Mouse (Mus musculus): Measurements from ENCODE around the gene Ube2c. TPM values are rescaled to one million over a fixed set of nuclear protein-coding genes. Genes with fewer than 3 reads are reported as not detected.

Ube2c gene
- polyA plus RNA-seq, 1 experiment from 2014 or later, result 488 TPM

- ATAC-seq (ENCODE audit: insufficient number of reproducible peaks, insufficient read depth, low FRiP score, low TSS enrichment), result no peak
- no peaks in the 10 kb centered on the region for H3K27me3 ChIP-seq
- no peak overlapping the region for H3K27ac ChIP-seq
- H3K9ac ChIP-seq, result peak overlapping the region; percentile 83
- 51% methylated on average over 8 of the region's 8 CpGs for WGBS
- H3K9me3 ChIP-seq, result no peaks in the 10 kb centered on the region
- peaks cover 29% of the 10 kb centered on the region for H3K36me3 ChIP-seq
- H3K4me3 ChIP-seq, result peak overlapping the region; percentile 77
- peak overlapping the region; percentile 75 for H3K4me2 ChIP-seq (replicated peaks)
- H3K4me1 ChIP-seq, result peaks cover 12% of the 10 kb centered on the region
Measured at GRCm38 (mm10) chr2:164746693-164747092, 23.0 kb upstream of the Ube2c start.

- peaks cover 12% of the 10 kb centered on the region for H3K4me1 ChIP-seq
- H3K4me2 ChIP-seq (replicated peaks), result no peak overlapping the region
- H3K9ac ChIP-seq, result no peak overlapping the region
- no peaks in the 10 kb centered on the region for H3K27me3 ChIP-seq
- no peak overlapping the region for H3K27ac ChIP-seq
- 88% methylated on average over 4 of the region's 4 CpGs for WGBS
- no peak for ATAC-seq (ENCODE audit: insufficient number of reproducible peaks, insufficient read depth, low FRiP score, low TSS enrichment)
- H3K36me3 ChIP-seq, result peaks cover 41% of the 10 kb centered on the region
- H3K9me3 ChIP-seq, result no peaks in the 10 kb centered on the region
- no peak overlapping the region for H3K4me3 ChIP-seq
Measured at GRCm38 (mm10) chr2:164748191-164748590, 21.5 kb upstream of the Ube2c start.

DNA sequence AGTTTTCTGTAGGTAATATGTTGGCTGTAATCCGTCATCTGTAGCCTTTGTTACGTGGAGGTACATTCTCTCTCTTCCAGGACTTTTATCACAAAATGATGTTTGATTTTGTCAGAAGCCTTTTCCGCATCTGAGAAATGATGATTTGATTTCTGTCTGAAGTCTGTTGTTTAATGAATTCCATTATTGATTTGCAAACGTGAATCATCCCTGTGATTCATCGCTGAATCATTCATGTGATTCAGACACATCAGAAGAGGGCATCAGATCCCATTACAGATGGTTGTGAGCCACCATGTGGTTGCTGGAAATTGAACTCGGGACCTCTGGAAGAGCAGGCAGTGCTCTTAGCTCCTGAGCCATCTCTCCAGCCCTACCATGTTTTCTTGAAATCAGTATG, 20.7 kb upstream of the Ube2c start:
- Histone ChIP-seq H3K36me3 (peaks cover 47% of the 10 kb centered on the region), H3K4me2 (replicated peaks) (no peak overlapping the region), H3K27ac (no peak overlapping the region), H3K27me3 (no peaks in the 10 kb centered on the region), H3K9me3 (no peaks in the 10 kb centered on the region), H3K4me1 (peaks cover 12% of the 10 kb centered on the region), H3K4me3 (no peak overlapping the region), H3K9ac (no peak overlapping the region)
- 91% methylated on average over 6 of the region's 6 CpGs for WGBS
- no peak for ATAC-seq (ENCODE audit: insufficient number of reproducible peaks, insufficient read depth, low FRiP score, low TSS enrichment)

DNA sequence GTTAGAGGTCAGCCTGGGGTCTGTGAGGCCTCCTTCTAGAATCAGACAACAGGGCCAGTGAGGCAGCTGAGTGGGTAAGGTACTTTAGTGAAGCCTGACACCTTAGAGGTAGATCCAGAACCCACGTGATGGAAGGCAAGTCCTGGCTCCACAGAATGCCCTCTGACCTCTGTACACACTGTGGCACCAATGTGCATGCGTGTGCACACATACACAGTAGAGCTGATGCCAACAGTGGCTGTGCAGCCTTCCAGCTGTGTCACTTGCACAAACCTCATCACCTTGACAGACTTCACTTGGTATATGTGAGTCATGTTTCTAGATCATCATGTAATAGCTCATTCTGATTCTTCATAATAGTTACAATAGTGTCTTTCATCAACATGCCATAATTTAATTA, 17.2 kb upstream of the Ube2c start:
- no peak overlapping the region for H3K27ac ChIP-seq
- no peak overlapping the region for H3K4me3 ChIP-seq
- no peaks in the 10 kb centered on the region for H3K4me1 ChIP-seq
- 86% methylated on average over 2 of the region's 2 CpGs for WGBS
- no peak overlapping the region for H3K9ac ChIP-seq
- ATAC-seq (ENCODE audit: insufficient number of reproducible peaks, insufficient read depth, low FRiP score, low TSS enrichment), result no peak
- H3K36me3 ChIP-seq, result peaks cover 79% of the 10 kb centered on the region
- no peak overlapping the region for H3K4me2 ChIP-seq (replicated peaks)
- H3K27me3 ChIP-seq, result no peaks in the 10 kb centered on the region
- no peaks in the 10 kb centered on the region for H3K9me3 ChIP-seq

DNA sequence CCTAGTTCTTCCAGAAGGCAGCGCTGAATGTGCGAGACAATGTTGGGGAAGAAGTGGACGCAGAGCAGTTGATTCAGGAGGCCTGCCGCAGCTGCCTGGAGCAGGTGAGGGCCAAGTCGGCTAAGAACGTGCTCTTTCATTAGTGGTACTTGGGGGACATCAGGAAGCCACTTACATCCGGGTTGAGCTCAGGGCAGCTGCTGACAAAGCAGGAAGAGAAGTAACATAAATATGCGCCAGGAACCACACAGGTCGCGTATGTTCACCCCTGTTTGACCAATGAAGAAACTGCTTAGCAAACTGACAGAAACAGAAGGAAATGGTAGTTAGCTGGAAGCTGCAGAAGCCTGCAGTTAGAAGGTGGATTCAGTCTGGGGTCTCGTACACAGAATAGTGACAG, 15.6 kb upstream of the Ube2c start:
- Histone ChIP-seq H3K4me1 (no peaks in the 10 kb centered on the region), H3K36me3 (peaks cover 81% of the 10 kb centered on the region), H3K27ac (no peak overlapping the region), H3K9ac (no peak overlapping the region), H3K27me3 (no peaks in the 10 kb centered on the region), H3K9me3 (no peaks in the 10 kb centered on the region), H3K4me2 (replicated peaks) (no peak overlapping the region), H3K4me3 (no peak overlapping the region)
- ATAC-seq (ENCODE audit: insufficient number of reproducible peaks, insufficient read depth, low FRiP score, low TSS enrichment), result no peak
- WGBS, result 85% methylated on average over 11 of the region's 11 CpGs

DNA sequence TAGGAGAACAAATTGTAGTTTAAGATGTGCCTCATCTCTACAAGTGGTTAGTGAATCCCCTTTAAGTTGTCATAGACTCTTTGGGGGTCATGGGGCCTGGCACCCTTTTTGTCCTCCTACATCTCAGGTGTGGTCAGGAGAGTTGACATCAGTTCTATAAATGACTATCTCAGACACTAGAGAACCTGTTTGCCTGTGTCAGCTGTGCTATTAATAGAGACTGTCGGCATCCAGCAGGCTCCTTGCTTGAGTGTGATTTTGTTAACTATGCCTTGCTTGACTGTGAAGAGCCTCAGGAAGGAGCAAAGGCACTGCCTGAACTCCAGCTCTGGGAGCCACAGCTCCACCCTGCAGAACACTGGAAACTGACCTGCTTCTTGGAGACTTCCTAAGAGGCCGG, 14.9 kb upstream of the Ube2c start:
- no peaks in the 10 kb centered on the region for H3K27me3 ChIP-seq
- WGBS, result 89% methylated on average over 2 of the region's 2 CpGs
- no peaks in the 10 kb centered on the region for H3K4me1 ChIP-seq
- ATAC-seq (ENCODE audit: insufficient number of reproducible peaks, insufficient read depth, low FRiP score, low TSS enrichment), result no peak
- H3K4me2 ChIP-seq (replicated peaks), result no peak overlapping the region
- H3K9me3 ChIP-seq, result no peaks in the 10 kb centered on the region
- H3K27ac ChIP-seq, result no peak overlapping the region
- peaks cover 88% of the 10 kb centered on the region for H3K36me3 ChIP-seq
- no peak overlapping the region for H3K9ac ChIP-seq
- no peak overlapping the region for H3K4me3 ChIP-seq

- Histone ChIP-seq H3K4me1 (no peaks in the 10 kb centered on the region), H3K9me3 (no peaks in the 10 kb centered on the region), H3K36me3 (peaks cover 93% of the 10 kb centered on the region), H3K27ac (no peak overlapping the region), H3K4me2 (replicated peaks) (no peak overlapping the region), H3K27me3 (no peaks in the 10 kb centered on the region), H3K4me3 (no peak overlapping the region), H3K9ac (no peak overlapping the region)
- ATAC-seq (ENCODE audit: insufficient number of reproducible peaks, insufficient read depth, low FRiP score, low TSS enrichment), result no peak
- WGBS, result 93% methylated on average over 11 of the region's 11 CpGs
Measured at GRCm38 (mm10) chr2:164757841-164758240, 11.9 kb upstream of the Ube2c start.

- Histone ChIP-seq H3K4me3 (no peak overlapping the region), H3K27ac (no peak overlapping the region), H3K4me1 (no peaks in the 10 kb centered on the region), H3K36me3 (peaks cover 99% of the 10 kb centered on the region), H3K9me3 (no peaks in the 10 kb centered on the region), H3K27me3 (no peaks in the 10 kb centered on the region), H3K4me2 (replicated peaks) (no peak overlapping the region), H3K9ac (no peak overlapping the region)
- no peak for ATAC-seq (ENCODE audit: insufficient number of reproducible peaks, insufficient read depth, low FRiP score, low TSS enrichment)
- WGBS, result 44% methylated on average over 1 of the region's 1 CpGs
Measured at GRCm38 (mm10) chr2:164758692-164759091, 11.0 kb upstream of the Ube2c start.

DNA sequence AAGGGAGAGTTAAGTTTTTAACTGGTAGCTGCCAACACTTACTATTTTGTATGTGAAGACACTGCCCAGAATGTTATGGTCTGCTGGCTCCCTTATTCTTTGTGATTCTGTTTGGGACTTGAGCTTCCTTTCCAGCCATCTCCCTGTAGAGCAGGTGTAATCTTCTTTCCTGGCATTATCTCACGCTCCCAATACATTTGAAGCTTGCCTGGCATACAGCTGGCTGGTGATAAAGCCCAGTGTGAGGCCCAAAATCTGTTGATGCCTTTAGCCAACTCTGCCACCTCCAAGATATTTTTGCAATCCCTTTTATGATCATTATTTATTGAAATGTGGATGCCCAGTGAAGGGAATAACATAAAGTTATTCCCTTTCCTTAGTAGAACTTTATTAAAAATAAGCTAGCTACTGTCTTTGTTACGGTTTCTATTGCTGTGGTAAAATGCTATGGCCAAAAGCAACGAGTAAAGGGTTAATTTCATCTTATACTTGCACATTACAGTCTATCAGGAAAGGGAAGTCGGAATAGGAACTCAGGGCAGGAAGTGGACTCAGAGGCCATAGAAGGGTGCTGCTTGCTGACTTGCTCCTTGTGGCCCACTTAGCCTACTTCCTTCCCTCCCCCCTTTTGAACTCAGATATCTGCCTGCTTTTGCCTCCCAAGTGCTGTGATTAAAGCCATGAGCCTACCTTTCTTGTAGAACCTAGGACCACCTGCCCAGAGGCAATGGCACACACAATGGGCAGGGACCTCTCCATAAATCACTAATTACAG, 9.5 kb upstream of the Ube2c start:
- no peaks in the 10 kb centered on the region for H3K27me3 ChIP-seq
- H3K9me3 ChIP-seq, result no peaks in the 10 kb centered on the region
- H3K9ac ChIP-seq, result no peak overlapping the region
- H3K4me1 ChIP-seq, result no peaks in the 10 kb centered on the region
- ATAC-seq (ENCODE audit: insufficient number of reproducible peaks, insufficient read depth, low FRiP score, low TSS enrichment), result no peak
- no peak overlapping the region for H3K4me3 ChIP-seq
- 80% methylated on average over 4 of the region's 4 CpGs for WGBS
- H3K36me3 ChIP-seq, result peaks cover 91% of the 10 kb centered on the region
- no peak overlapping the region for H3K4me2 ChIP-seq (replicated peaks)
- no peak overlapping the region for H3K27ac ChIP-seq

- ATAC-seq (ENCODE audit: insufficient number of reproducible peaks, insufficient read depth, low FRiP score, low TSS enrichment), result no peak
- peaks cover 90% of the 10 kb centered on the region for H3K36me3 ChIP-seq
- H3K9me3 ChIP-seq, result no peaks in the 10 kb centered on the region
- H3K4me1 ChIP-seq, result no peaks in the 10 kb centered on the region
- H3K9ac ChIP-seq, result no peak overlapping the region
- H3K4me3 ChIP-seq, result no peak overlapping the region
- no peak overlapping the region for H3K27ac ChIP-seq
- 86% methylated on average over 2 of the region's 2 CpGs for WGBS
- H3K27me3 ChIP-seq, result no peaks in the 10 kb centered on the region
- no peak overlapping the region for H3K4me2 ChIP-seq (replicated peaks)
Measured at GRCm38 (mm10) chr2:164761502-164761901, 8.2 kb upstream of the Ube2c start.

DNA sequence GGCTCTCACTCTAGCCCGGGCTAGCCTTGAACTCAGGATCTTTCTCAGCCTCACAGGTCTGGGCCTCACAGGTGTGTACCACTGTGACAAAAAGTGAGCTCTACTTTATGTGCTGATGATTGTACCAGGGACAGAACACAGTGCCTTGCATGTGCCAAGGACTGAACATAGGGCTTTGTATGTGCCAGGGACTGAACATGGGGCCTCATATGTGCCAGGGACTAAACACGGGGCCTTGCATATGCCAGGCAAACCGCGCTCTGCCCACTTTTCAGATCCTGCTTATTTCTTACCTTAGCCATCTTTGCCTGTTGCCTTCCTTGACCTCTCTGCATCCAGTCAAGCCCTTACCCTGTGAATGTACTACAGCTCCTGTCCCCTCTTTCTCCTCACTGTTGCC, 7.7 kb upstream of the Ube2c start:
- no peak overlapping the region for H3K9ac ChIP-seq
- no peak for ATAC-seq (ENCODE audit: insufficient number of reproducible peaks, insufficient read depth, low FRiP score, low TSS enrichment)
- H3K36me3 ChIP-seq, result peaks cover 90% of the 10 kb centered on the region

GRCm38 (mm10) chr2:164762593-164762992, 7.1 kb upstream of the Ube2c start:
- H3K36me3 ChIP-seq, result peaks cover 90% of the 10 kb centered on the region
- 91% methylated on average over 7 of the region's 7 CpGs for WGBS
- no peak for ATAC-seq (ENCODE audit: insufficient number of reproducible peaks, insufficient read depth, low FRiP score, low TSS enrichment)

More for the DNA sequence above, 7.7 kb upstream of the Ube2c start:
- H3K27me3 ChIP-seq, result no peaks in the 10 kb centered on the region
- no peaks in the 10 kb centered on the region for H3K4me1 ChIP-seq
- 98% methylated on average over 4 of the region's 4 CpGs for WGBS
- no peak overlapping the region for H3K27ac ChIP-seq
- H3K4me3 ChIP-seq, result no peak overlapping the region
- no peak overlapping the region for H3K4me2 ChIP-seq (replicated peaks)
- H3K9me3 ChIP-seq, result no peaks in the 10 kb centered on the region

More at GRCm38 (mm10) chr2:164762593-164762992, 7.1 kb upstream of the Ube2c start:
- Histone ChIP-seq H3K4me2 (replicated peaks) (no peak overlapping the region), H3K4me1 (no peaks in the 10 kb centered on the region), H3K27me3 (no peaks in the 10 kb centered on the region), H3K9me3 (no peaks in the 10 kb centered on the region), H3K27ac (no peak overlapping the region), H3K4me3 (no peak overlapping the region), H3K9ac (no peak overlapping the region)
